Mouse (Mus musculus) embryonic fibroblast, embryonic 13.5 days (primary cell): Measurements from ENCODE around the gene Muc20.

Source experiments
- CTCF ChIP-seq: IDR thresholded peaks from 2 replicates; pipeline ENCODE4 v1.5.1; 2011; ENCODE audit warnings: mild to moderate bottlenecking, control low read depth, low read length, moderate library complexity, borderline replicate concordance; ENCODE audit not compliant: insufficient read depth
- POLR2A ChIP-seq: IDR thresholded peaks from 2 replicates; pipeline ENCODE4 v1.6.1; 2011; ENCODE audit warnings: low read depth, mild to moderate bottlenecking, control low read depth, low read length, moderate library complexity

- TF ChIP-seq CTCF (no peak), POLR2A (no peak)
These were observed 10.4 kb upstream of the Muc20 start for GRCm38 (mm10) chr16:32807408-32808185.
